Mouse (Mus musculus): Measurements from ENCODE around the gene Cd248. TPM values are rescaled to one million over a fixed set of nuclear protein-coding genes. Genes with fewer than 3 reads are reported as not detected.
A peak's percentile ranks its signal among the peaks of the same experiment; 100 is the strongest.

The Cd248 gene
- total RNA-seq, 2 experiments from 2014 or later, result 9.9 to 10.2 TPM

GRCm38 (mm10) chr19:5051515-5051914, 16.4 kb upstream of the Cd248 start:
- DNase-seq (ENCODE audit: low spot score in 2 of 2), result no peak

GRCm38 (mm10) chr19:5052166-5052822, 15.6 kb upstream of the Cd248 start:
- no peak for DNase-seq (ENCODE audit: low spot score in 2 of 2)

GRCm38 (mm10) chr19:5052853-5053252, 15.0 kb upstream of the Cd248 start:
- DNase-seq (ENCODE audit: low spot score in 2 of 2), result no peak

GRCm38 (mm10) chr19:5053909-5054308, 14.0 kb upstream of the Cd248 start:
- peak in 1 of 2 experiments; percentile 61 for DNase-seq (ENCODE audit: low spot score in 2 of 2)

- DNase-seq (ENCODE audit: low spot score in 2 of 2), result peak; percentile 62 to 68
Observed at GRCm38 (mm10) chr19:5056251-5056650, 11.6 kb upstream of the Cd248 start.

- no peak for DNase-seq (ENCODE audit: low spot score in 2 of 2)
Observed at GRCm38 (mm10) chr19:5057876-5058775, 9.8 kb upstream of the Cd248 start.

GRCm38 (mm10) chr19:5058801-5059771, 8.8 kb upstream of the Cd248 start:
- DNase-seq (ENCODE audit: low spot score in 2 of 2), result no peak

- DNase-seq (ENCODE audit: low spot score in 2 of 2), result no peak
Observed at GRCm38 (mm10) chr19:5060365-5061330, 7.2 kb upstream of the Cd248 start.

GRCm38 (mm10) chr19:5062041-5062440, 5.8 kb upstream of the Cd248 start:
- DNase-seq (ENCODE audit: low spot score in 2 of 2), result no peak

- DNase-seq (ENCODE audit: low spot score in 2 of 2), result no peak
Observed at GRCm38 (mm10) chr19:5062446-5062845, 5.4 kb upstream of the Cd248 start.

- no peak for DNase-seq (ENCODE audit: low spot score in 2 of 2)
Observed at GRCm38 (mm10) chr19:5065104-5065503, 2.8 kb upstream of the Cd248 start.

GRCm38 (mm10) chr19:5067040-5067799, 658 bp upstream of the Cd248 start:
- no peak for DNase-seq (ENCODE audit: low spot score in 2 of 2)

GRCm38 (mm10) chr19:5068570-5069234, 824 bp downstream of the Cd248 start:
- no peak for DNase-seq (ENCODE audit: low spot score in 2 of 2)

GRCm38 (mm10) chr19:5069486-5069885, 1.6 kb downstream of the Cd248 start:
- no peak for DNase-seq (ENCODE audit: low spot score in 2 of 2)

- DNase-seq (ENCODE audit: low spot score in 2 of 2), result no peak
Observed at GRCm38 (mm10) chr19:5069978-5070377, 2.1 kb downstream of the Cd248 start.

GRCm38 (mm10) chr19:5071077-5071476, 3.2 kb downstream of the Cd248 start:
- DNase-seq (ENCODE audit: low spot score in 2 of 2), result no peak

GRCm38 (mm10) chr19:5071545-5072369, 3.9 kb downstream of the Cd248 start:
- no peak for DNase-seq (ENCODE audit: low spot score in 2 of 2)
